Mouse (Mus musculus): ENCODE results near the gene Peg3. TPM values are rescaled to one million over a fixed set of nuclear protein-coding genes. Genes with fewer than 3 reads are reported as not detected.

The Peg3 gene
- polyA plus RNA-seq, 1 experiment from 2014 or later, result 214 TPM

Other genes with a start within 250 kb of the Peg3 start
- not detected in 2 replicates for gene Olfr5, start 243.5 kb downstream of the Peg3 start, polyA plus RNA-seq (2014; fragmentation: Nextera tagmentation; extraction: Ambion mirVana)
- not detected in 2 replicates for gene Olfr1347, start 230.7 kb downstream of the Peg3 start, polyA plus RNA-seq (2014; fragmentation: Nextera tagmentation; extraction: Ambion mirVana)
- not detected in 2 replicates for gene Olfr1348, start 221.7 kb downstream of the Peg3 start, polyA plus RNA-seq (2014; fragmentation: Nextera tagmentation; extraction: Ambion mirVana)
- 0.10 TPM in 1 of 2 replicates, not detected in the other for gene Olfr1349, start 207.5 kb downstream of the Peg3 start, polyA plus RNA-seq (2014; fragmentation: Nextera tagmentation; extraction: Ambion mirVana)
- not detected in 2 replicates for gene Olfr1350, start 165.6 kb downstream of the Peg3 start, polyA plus RNA-seq (2014; fragmentation: Nextera tagmentation; extraction: Ambion mirVana)
- 20.3 and 21.5 TPM in 2 replicates for gene Zim1, start 34.0 kb downstream of the Peg3 start, polyA plus RNA-seq (2014; fragmentation: Nextera tagmentation; extraction: Ambion mirVana)
- gene Usp29, start 147 bp upstream of the Peg3 start, polyA plus RNA-seq (2014; fragmentation: Nextera tagmentation; extraction: Ambion mirVana), result 14.5 and 15.5 TPM in 2 replicates

Data from heart, embryonic 11.5 days (tissue).